Mouse (Mus musculus): ENCODE data around the gene Wdr70. TPM values are rescaled to one million over a fixed set of nuclear protein-coding genes. Genes with fewer than 3 reads are reported as not detected.

Wdr70 gene
- polyA plus RNA-seq, 1 experiment from 2014 or later: 37.0 TPM

DNA sequence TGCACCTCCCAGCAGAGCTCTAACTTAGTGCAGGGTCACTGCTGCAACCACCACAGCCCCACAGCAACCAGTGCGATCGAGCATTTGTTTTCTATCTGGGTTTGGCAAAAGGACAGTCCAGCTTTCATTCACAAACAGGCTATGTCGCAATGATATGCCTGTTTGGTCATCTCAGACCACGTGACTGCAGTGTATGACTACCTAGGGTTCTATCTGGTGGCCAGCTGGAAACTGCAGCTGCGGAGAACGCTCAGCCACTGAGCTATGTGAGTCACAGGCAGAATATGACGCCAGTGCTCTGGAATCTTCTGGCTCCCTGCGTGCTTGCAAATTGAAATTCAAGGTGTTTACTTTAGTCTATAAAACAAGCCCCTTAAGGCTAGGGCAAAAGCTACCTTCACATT lies 167.4 kb downstream of the Wdr70 start:
- no peak overlapping the region for H3K4me2 ChIP-seq (ENCODE audit: low read length)
- no peaks in the 10 kb centered on the region for H3K9me3 ChIP-seq (ENCODE audit: control insufficient read depth, low read length)
- H3K4me3 ChIP-seq (ENCODE audit: control insufficient read depth in 1 of 2, insufficient read depth in 1 of 2, low read depth in 1 of 2, low read length in 2 of 2): no peak overlapping the region
- peak overlapping the region in 1 of 2 experiments; percentile 45; a peak in 1 of 4 replicates for H3K27ac ChIP-seq (replicated peaks in 1 of 2; ENCODE audit: control insufficient read depth in 1 of 2, insufficient read depth in 1 of 2, low read depth in 2 of 2, low read length in 2 of 2)
- H3K9ac ChIP-seq (ENCODE audit: low read length): no peak overlapping the region
- peak; percentile 56; the same call in 1 of the 2 replicates for ATAC-seq (ENCODE audit: insufficient number of reproducible peaks, insufficient read depth, low FRiP score, low read depth)
- H3K36me3 ChIP-seq (ENCODE audit: control insufficient read depth, insufficient read depth, low read length): no peaks in the 10 kb centered on the region
- peaks cover 10 to 16% of the 10 kb centered on the region in 2 experiments for H3K4me1 ChIP-seq (ENCODE audit: control insufficient read depth in 2 of 2, insufficient read depth in 2 of 2, low read length in 2 of 2)
- whole genome bisulfite sequencing: 48% methylated on average over 8 of the region's 8 CpGs
- no peaks in the 10 kb centered on the region for H3K27me3 ChIP-seq (ENCODE audit: control insufficient read depth, insufficient read depth, low read length)

DNA sequence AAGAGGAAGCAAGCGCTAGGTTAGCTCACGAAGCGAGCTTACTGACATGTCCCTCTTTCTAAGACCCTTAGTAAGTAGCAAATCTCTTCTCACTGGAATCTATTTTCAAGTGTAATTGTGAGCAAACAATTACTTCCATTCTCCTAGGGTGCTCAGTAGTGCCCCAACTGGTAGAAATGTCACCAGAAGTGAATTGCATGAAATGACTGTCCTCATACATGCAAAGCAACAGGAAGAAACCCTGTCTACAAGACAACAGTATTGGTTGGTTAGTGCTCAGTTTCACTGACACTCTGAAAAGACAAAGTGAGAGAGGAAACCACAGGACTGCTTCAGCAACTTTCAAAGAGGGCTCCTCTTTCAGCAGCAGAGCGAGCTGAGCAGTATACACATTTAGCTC lies 173.6 kb downstream of the Wdr70 start:
- Histone ChIP-seq H3K4me3 (ENCODE audit: control insufficient read depth in 1 of 2, insufficient read depth in 1 of 2, low read depth in 1 of 2, low read length in 2 of 2) (no peak overlapping the region), H3K4me2 (ENCODE audit: low read length) (no peak overlapping the region), H3K4me1 (ENCODE audit: control insufficient read depth in 2 of 2, insufficient read depth in 2 of 2, low read length in 2 of 2) (no peaks in the 10 kb centered on the region), H3K27me3 (ENCODE audit: control insufficient read depth, insufficient read depth, low read length) (no peaks in the 10 kb centered on the region), H3K36me3 (ENCODE audit: control insufficient read depth, insufficient read depth, low read length) (no peaks in the 10 kb centered on the region), H3K9ac (ENCODE audit: low read length) (no peak overlapping the region), H3K27ac (replicated peaks in 1 of 2; ENCODE audit: control insufficient read depth in 1 of 2, insufficient read depth in 1 of 2, low read depth in 2 of 2, low read length in 2 of 2) (no peak overlapping the region), H3K9me3 (ENCODE audit: control insufficient read depth, low read length) (no peaks in the 10 kb centered on the region)
- WGBS: 83% methylated on average over 4 of the region's 4 CpGs
- no peak for ATAC-seq (ENCODE audit: insufficient number of reproducible peaks, insufficient read depth, low FRiP score, low read depth)

DNA sequence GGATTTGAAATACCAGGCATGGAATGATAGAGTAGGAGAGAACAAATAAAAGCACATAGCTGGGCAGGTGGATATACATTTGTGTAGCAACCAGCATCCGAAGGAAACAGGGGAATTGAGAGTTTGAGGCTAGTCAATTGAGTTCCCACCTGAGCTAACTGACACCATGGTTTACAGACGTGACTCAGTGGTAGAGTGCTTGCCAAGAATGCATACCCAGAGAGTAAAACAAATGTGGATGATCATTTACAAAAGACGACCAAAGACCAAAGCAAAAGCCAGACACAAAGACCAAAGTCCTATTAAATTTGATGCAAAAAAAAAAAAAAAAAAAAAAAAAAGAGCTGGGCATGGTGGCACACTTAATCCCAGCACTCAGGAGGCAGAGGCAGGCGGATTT lies 175.7 kb downstream of the Wdr70 start:
- H3K27ac ChIP-seq (replicated peaks in 1 of 2; ENCODE audit: control insufficient read depth in 1 of 2, insufficient read depth in 1 of 2, low read depth in 2 of 2, low read length in 2 of 2): no peak overlapping the region
- H3K36me3 ChIP-seq (ENCODE audit: control insufficient read depth, insufficient read depth, low read length): no peaks in the 10 kb centered on the region
- no peak for ATAC-seq (ENCODE audit: insufficient number of reproducible peaks, insufficient read depth, low FRiP score, low read depth)
- no peaks in the 10 kb centered on the region for H3K27me3 ChIP-seq (ENCODE audit: control insufficient read depth, insufficient read depth, low read length)
- no peaks in the 10 kb centered on the region for H3K4me1 ChIP-seq (ENCODE audit: control insufficient read depth in 2 of 2, insufficient read depth in 2 of 2, low read length in 2 of 2)
- no peaks in the 10 kb centered on the region for H3K9me3 ChIP-seq (ENCODE audit: control insufficient read depth, low read length)
- no peak overlapping the region for H3K4me2 ChIP-seq (ENCODE audit: low read length)
- no peak overlapping the region for H3K4me3 ChIP-seq (ENCODE audit: control insufficient read depth in 1 of 2, insufficient read depth in 1 of 2, low read depth in 1 of 2, low read length in 2 of 2)
- no peak overlapping the region for H3K9ac ChIP-seq (ENCODE audit: low read length)
- 91% methylated on average over 4 of the region's 4 CpGs for WGBS

DNA sequence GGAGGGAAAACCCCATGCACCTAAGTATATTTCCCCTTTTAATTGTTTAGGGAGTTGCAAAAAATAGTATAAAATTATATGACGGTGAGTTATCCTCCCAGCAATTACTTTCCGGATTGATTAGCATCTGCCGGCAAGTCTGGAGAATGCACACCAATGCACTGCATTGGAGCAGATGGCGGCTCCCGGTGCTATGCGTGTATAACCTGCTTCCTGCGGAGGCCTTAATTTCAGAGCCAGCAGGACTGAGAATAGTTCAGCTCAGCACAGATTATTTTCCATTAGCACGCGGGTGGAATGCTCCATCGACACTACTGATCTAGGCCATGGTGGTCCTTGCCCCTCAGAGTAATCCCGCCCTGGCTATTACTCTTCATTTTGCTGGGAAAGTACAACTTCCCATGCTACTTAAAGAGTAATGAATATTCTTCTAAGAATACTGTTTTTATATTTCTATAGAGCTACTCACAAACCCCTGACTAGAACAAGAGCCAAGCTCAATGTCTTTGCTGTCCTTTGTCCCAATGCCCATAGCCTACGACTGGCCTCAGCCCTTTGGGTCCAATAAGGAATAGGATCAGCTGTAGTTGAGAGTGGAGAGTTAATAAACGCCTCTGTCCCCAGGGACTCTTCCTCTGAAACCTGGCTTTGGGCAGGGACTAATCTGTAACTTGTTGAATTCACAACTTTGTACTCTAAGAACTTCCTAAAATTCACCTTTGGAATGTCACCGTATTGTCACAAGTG lies 176.5 kb downstream of the Wdr70 start:
- H3K9ac ChIP-seq (ENCODE audit: low read length): no peak overlapping the region
- H3K27ac ChIP-seq (replicated peaks in 1 of 2; ENCODE audit: control insufficient read depth in 1 of 2, insufficient read depth in 1 of 2, low read depth in 2 of 2, low read length in 2 of 2): no peak overlapping the region
- H3K4me2 ChIP-seq (ENCODE audit: low read length): no peak overlapping the region
- H3K27me3 ChIP-seq (ENCODE audit: control insufficient read depth, insufficient read depth, low read length): no peaks in the 10 kb centered on the region
- ATAC-seq (ENCODE audit: insufficient number of reproducible peaks, insufficient read depth, low FRiP score, low read depth): no peak
- no peaks in the 10 kb centered on the region for H3K9me3 ChIP-seq (ENCODE audit: control insufficient read depth, low read length)
- H3K4me1 ChIP-seq (ENCODE audit: control insufficient read depth in 2 of 2, insufficient read depth in 2 of 2, low read length in 2 of 2): no peaks in the 10 kb centered on the region
- no peak overlapping the region for H3K4me3 ChIP-seq (ENCODE audit: control insufficient read depth in 1 of 2, insufficient read depth in 1 of 2, low read depth in 1 of 2, low read length in 2 of 2)
- 94% methylated on average over 14 of the region's 14 CpGs for WGBS
- no peaks in the 10 kb centered on the region for H3K36me3 ChIP-seq (ENCODE audit: control insufficient read depth, insufficient read depth, low read length)

DNA sequence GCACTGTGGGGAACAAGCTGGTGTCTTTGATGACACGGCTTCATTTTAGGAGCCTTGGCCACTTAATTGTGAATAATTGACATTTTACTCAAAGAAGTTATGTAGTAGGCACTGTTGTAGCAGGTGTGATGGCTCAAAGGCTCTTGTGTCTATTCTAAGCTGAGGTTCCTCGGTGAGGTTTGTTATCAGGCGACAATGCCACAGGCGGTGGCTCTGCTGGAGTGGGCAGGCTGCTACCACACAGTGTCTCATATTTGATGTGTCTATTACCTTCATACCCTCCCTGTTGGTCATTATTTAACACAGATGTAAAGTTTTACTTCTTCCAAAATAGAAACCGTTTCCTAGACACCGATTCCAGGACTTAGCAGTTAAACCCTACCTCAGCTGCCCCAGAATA lies 177.9 kb downstream of the Wdr70 start:
- Histone ChIP-seq H3K4me2 (ENCODE audit: low read length) (no peak overlapping the region), H3K27ac (replicated peaks in 1 of 2; ENCODE audit: control insufficient read depth in 1 of 2, insufficient read depth in 1 of 2, low read depth in 2 of 2, low read length in 2 of 2) (no peak overlapping the region), H3K9me3 (ENCODE audit: control insufficient read depth, low read length) (no peaks in the 10 kb centered on the region), H3K9ac (ENCODE audit: low read length) (no peak overlapping the region), H3K4me1 (ENCODE audit: control insufficient read depth in 2 of 2, insufficient read depth in 2 of 2, low read length in 2 of 2) (no peaks in the 10 kb centered on the region), H3K36me3 (ENCODE audit: control insufficient read depth, insufficient read depth, low read length) (no peaks in the 10 kb centered on the region), H3K27me3 (ENCODE audit: control insufficient read depth, insufficient read depth, low read length) (no peaks in the 10 kb centered on the region), H3K4me3 (ENCODE audit: control insufficient read depth in 1 of 2, insufficient read depth in 1 of 2, low read depth in 1 of 2, low read length in 2 of 2) (no peak overlapping the region)
- 64% methylated on average over 6 of the region's 6 CpGs for WGBS
- ATAC-seq (ENCODE audit: insufficient number of reproducible peaks, insufficient read depth, low FRiP score, low read depth): no peak

DNA sequence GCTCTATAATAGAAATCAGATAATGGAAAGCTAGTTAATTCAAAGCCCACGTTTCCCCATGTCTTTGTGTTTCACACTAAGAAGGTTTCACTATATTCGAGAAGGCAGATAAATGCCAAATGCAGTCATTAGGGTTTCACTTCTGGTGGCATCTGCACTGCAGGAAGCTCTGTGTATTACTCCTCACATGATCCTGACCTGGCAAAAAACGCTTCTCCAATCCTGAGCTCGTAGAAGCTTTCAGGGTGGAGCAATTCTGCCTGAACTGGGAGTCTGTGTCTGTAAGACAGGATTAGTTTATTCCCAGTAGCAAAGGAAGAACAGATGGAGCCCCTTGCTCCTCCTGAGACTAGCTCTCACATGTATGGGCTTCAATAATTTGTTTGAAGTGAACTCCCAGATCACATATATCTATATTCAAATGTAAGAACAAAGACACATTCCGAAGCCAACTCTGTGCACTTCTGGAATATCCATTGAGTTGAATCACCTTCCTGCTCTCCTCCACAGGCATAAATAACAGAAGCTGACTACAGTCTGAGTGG lies 192.4 kb downstream of the Wdr70 start:
- no peaks in the 10 kb centered on the region for H3K9me3 ChIP-seq (ENCODE audit: control insufficient read depth, low read length)
- H3K4me3 ChIP-seq (ENCODE audit: control insufficient read depth in 1 of 2, insufficient read depth in 1 of 2, low read depth in 1 of 2, low read length in 2 of 2): no peak overlapping the region
- H3K9ac ChIP-seq (ENCODE audit: low read length): no peak overlapping the region
- no peaks in the 10 kb centered on the region for H3K36me3 ChIP-seq (ENCODE audit: control insufficient read depth, insufficient read depth, low read length)
- H3K27me3 ChIP-seq (ENCODE audit: control insufficient read depth, insufficient read depth, low read length): no peaks in the 10 kb centered on the region
- H3K4me1 ChIP-seq (ENCODE audit: control insufficient read depth in 2 of 2, insufficient read depth in 2 of 2, low read length in 2 of 2): no peaks in the 10 kb centered on the region
- H3K27ac ChIP-seq (replicated peaks in 1 of 2; ENCODE audit: control insufficient read depth in 1 of 2, insufficient read depth in 1 of 2, low read depth in 2 of 2, low read length in 2 of 2): no peak overlapping the region
- ATAC-seq (ENCODE audit: insufficient number of reproducible peaks, insufficient read depth, low FRiP score, low read depth): no peak
- no peak overlapping the region for H3K4me2 ChIP-seq (ENCODE audit: low read length)
- 85% methylated on average over 5 of the region's 5 CpGs for WGBS

DNA sequence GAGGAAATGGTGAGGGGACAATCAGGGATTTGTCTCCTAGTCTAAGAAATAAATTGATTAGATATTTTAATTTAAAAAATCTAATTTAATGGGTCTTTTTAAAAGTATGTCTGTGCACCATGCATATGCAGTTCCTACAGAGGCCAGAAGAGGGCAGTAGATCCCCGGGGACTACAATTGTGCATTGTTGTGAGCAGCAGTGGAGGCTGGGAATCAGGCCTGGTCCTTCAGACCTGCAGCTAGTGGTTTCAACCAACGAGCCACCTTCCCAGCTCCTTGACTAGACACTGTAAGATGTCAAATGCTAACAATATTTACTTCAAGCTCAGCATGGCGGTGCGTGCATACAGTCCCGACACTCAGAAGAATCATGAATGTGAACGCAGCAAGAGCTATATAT lies 199.7 kb downstream of the Wdr70 start:
- H3K36me3 ChIP-seq (ENCODE audit: control insufficient read depth, insufficient read depth, low read length): no peaks in the 10 kb centered on the region
- no peak overlapping the region for H3K4me2 ChIP-seq (ENCODE audit: low read length)
- H3K9ac ChIP-seq (ENCODE audit: low read length): no peak overlapping the region
- H3K4me1 ChIP-seq (ENCODE audit: control insufficient read depth in 2 of 2, insufficient read depth in 2 of 2, low read length in 2 of 2): 0 out of 4 replicates have a peak, but pooled peaks cover 0 to 2% of the 10 kb centered on the region in 2 experiments
- no peak overlapping the region for H3K27ac ChIP-seq (replicated peaks in 1 of 2; ENCODE audit: control insufficient read depth in 1 of 2, insufficient read depth in 1 of 2, low read depth in 2 of 2, low read length in 2 of 2)
- H3K27me3 ChIP-seq (ENCODE audit: control insufficient read depth, insufficient read depth, low read length): no peaks in the 10 kb centered on the region
- H3K4me3 ChIP-seq (ENCODE audit: control insufficient read depth in 1 of 2, insufficient read depth in 1 of 2, low read depth in 1 of 2, low read length in 2 of 2): no peak overlapping the region
- 95% methylated on average over 6 of the region's 6 CpGs for WGBS
- ATAC-seq (ENCODE audit: insufficient number of reproducible peaks, insufficient read depth, low FRiP score, low read depth): no peak
- H3K9me3 ChIP-seq (ENCODE audit: control insufficient read depth, low read length): no peaks in the 10 kb centered on the region

Measured in heart, embryonic 14.5 days (tissue).